Mouse (Mus musculus): Measurements from ENCODE around the gene Dcbld2. TPM values are rescaled to one million over a fixed set of nuclear protein-coding genes. Genes with fewer than 3 reads are reported as not detected.

Gene Dcbld2
- 16.1 and 18.5 TPM in 2 replicates for polyA plus RNA-seq (2016; fragmentation: Nextera tagmentation; extraction: Ambion mirVana)

- Histone ChIP-seq H3K4me2 (peak within 1 kb of the TSS; percentile 84), H3K27ac (ENCODE audit: poor library complexity, severe bottlenecking) (peak within 1 kb of the TSS; percentile 92), H3K9me3 (replicated peaks) (no peaks in the 10 kb centered on the region), H3K4me1 (replicated peaks) (peaks cover 20% of the 10 kb centered on the region), H3K4me3 (peak within 1 kb of the TSS; percentile 97), H3K9ac (peak within 1 kb of the TSS; percentile 96), H3K36me3 (no peaks in the 10 kb centered on the region), H3K27me3 (replicated peaks) (no peaks in the 10 kb centered on the region)
- peak; percentile 99 for ATAC-seq (ENCODE audit: insufficient number of reproducible peaks, low FRiP score)
- WGBS = under 1% methylated on average over 32 of the region's 32 CpGs
Observed at GRCm38 (mm10) chr16:58408062-58408486, at the start of gene Dcbld2. Gene Dcbld2, plus strand, starts transcription at chr16:58408443.

GRCm38 (mm10) chr16:58377170-58377569, 31.1 kb upstream of the Dcbld2 start:
- ATAC-seq (ENCODE audit: insufficient number of reproducible peaks, low FRiP score) = no peak
- Histone ChIP-seq H3K9me3 (replicated peaks) (no peaks in the 10 kb centered on the region), H3K4me3 (no peak overlapping the region), H3K4me1 (replicated peaks) (no peaks in the 10 kb centered on the region), H3K27me3 (replicated peaks) (no peaks in the 10 kb centered on the region), H3K4me2 (no peak overlapping the region), H3K27ac (ENCODE audit: poor library complexity, severe bottlenecking) (no peak overlapping the region), H3K9ac (no peak overlapping the region), H3K36me3 (no peaks in the 10 kb centered on the region)
- 54% methylated on average over 1 of the region's 1 CpGs for WGBS

DNA sequence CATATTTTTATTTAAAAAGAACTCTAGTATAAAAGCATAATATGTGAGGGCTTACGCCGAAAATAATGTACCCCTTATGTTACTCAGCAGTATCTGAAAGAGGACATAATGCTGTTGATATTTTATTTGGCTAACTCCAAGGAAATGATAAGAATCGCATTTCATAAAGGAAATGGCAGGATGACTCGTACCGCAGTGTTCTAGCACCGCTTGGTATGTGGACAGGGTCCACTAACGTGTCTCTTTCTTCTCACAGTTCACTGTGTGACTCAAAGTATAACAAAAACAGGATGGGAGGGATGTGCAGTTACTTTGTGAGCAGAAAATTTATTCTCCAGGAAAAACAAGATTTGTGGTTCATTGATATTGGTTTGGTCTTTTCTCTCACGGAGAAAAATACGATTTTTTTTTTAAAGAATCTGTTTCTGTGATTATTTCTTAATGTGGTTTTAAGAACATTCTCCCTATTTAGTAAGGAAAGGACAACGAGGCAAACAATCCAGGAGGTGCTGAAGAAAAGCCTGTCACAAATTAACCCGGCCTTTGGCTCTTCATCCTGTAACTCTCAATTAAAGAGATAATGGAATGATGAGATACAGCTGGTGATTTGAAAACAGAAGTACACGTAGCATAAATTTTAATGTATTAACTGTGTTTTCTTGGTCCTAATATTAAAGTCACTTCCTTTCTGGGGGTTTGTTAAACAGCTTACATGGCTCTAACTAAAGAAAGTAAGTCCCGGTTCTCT, 30.3 kb upstream of the Dcbld2 start:
- Histone ChIP-seq H3K27ac (ENCODE audit: poor library complexity, severe bottlenecking) (no peak overlapping the region), H3K9me3 (replicated peaks) (no peaks in the 10 kb centered on the region), H3K36me3 (no peaks in the 10 kb centered on the region), H3K27me3 (replicated peaks) (no peaks in the 10 kb centered on the region), H3K9ac (no peak overlapping the region), H3K4me2 (no peak overlapping the region), H3K4me1 (replicated peaks) (no peaks in the 10 kb centered on the region), H3K4me3 (no peak overlapping the region)
- no peak for ATAC-seq (ENCODE audit: insufficient number of reproducible peaks, low FRiP score)
- WGBS = 56% methylated on average over 13 of the region's 13 CpGs

DNA sequence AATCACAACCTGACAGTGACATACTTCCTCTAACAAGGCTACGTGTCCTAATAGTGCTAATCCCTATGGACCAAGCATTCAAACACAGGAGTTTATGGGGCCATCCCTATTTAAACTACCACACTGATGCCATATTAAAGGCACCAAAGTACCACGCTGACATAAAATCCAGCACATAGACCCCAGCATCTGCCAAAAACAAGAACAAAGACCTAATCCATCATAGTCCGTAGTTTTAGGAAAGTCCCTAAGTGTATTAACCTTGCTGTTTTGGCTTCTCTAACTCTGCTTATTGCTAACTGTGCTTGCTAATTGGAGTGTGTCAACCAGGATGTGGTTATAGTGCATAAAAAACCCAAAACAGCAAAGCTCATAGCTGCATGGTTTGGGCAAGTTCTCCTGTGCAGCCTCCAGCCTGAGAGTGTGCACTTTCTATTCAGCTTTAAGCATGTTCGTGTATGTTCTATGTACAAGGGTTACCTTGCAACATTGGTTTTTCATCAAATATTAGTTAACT, 21.9 kb upstream of the Dcbld2 start:
- no peak overlapping the region for H3K9ac ChIP-seq
- whole genome bisulfite sequencing = 81% methylated on average over 4 of the region's 4 CpGs
- H3K4me1 ChIP-seq (replicated peaks) = 0 out of 2 replicates have a peak, but pooled peaks cover 2% of the 10 kb centered on the region
- no peak overlapping the region for H3K27ac ChIP-seq (ENCODE audit: poor library complexity, severe bottlenecking)
- ATAC-seq (ENCODE audit: insufficient number of reproducible peaks, low FRiP score) = no peak
- H3K27me3 ChIP-seq (replicated peaks) = no peaks in the 10 kb centered on the region
- H3K9me3 ChIP-seq (replicated peaks) = no peaks in the 10 kb centered on the region
- H3K4me2 ChIP-seq = no peak overlapping the region
- H3K36me3 ChIP-seq = no peaks in the 10 kb centered on the region
- H3K4me3 ChIP-seq = no peak overlapping the region

DNA sequence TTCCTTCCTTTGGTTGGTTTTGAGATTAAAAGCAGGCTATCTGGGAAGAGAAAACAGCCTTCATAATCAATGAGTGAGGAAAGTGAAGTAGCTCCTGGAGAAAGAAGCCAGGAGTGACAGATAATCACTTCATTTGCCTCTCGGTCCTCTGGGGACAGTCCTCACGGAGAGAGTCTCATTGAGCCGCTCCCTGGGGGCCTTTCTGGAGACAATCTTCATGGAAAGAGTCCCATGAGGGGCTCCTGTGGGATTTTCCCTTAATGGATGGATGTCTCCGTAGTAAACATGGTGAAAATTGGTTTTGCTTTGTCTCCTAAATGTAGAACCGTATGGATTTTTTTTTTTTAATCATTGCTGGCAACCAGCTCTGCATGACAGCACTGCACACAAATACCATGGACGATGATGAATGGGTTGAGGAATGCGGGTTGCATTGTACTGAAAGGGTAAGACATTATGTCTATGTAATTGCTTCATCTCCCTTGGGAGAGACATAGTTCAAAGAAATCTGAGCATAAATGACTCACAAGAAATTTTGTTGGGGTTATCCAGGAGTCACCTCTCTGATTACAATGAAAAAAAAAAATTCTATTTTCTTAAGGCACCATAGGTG, 19.0 kb upstream of the Dcbld2 start:
- ATAC-seq (ENCODE audit: insufficient number of reproducible peaks, low FRiP score) = no peak
- H3K9ac ChIP-seq = no peak overlapping the region
- no peak overlapping the region for H3K4me2 ChIP-seq
- no peaks in the 10 kb centered on the region for H3K27me3 ChIP-seq (replicated peaks)
- H3K27ac ChIP-seq (ENCODE audit: poor library complexity, severe bottlenecking) = no peak overlapping the region
- 0 out of 2 replicates have a peak, but pooled peaks cover 6% of the 10 kb centered on the region for H3K4me1 ChIP-seq (replicated peaks)
- H3K9me3 ChIP-seq (replicated peaks) = no peaks in the 10 kb centered on the region
- H3K4me3 ChIP-seq = no peak overlapping the region
- WGBS = 40% methylated on average over 7 of the region's 7 CpGs
- H3K36me3 ChIP-seq = no peaks in the 10 kb centered on the region

GRCm38 (mm10) chr16:58393036-58393435, 15.2 kb upstream of the Dcbld2 start:
- no peak for ATAC-seq (ENCODE audit: insufficient number of reproducible peaks, low FRiP score)
- 47% methylated on average over 3 of the region's 3 CpGs for WGBS
- no peaks in the 10 kb centered on the region for H3K27me3 ChIP-seq (replicated peaks)

GRCm38 (mm10) chr16:58394156-58394555, 14.1 kb upstream of the Dcbld2 start:
- Histone ChIP-seq H3K4me2 (no peak overlapping the region), H3K27me3 (replicated peaks) (no peaks in the 10 kb centered on the region), H3K4me1 (replicated peaks) (0 out of 2 replicates have a peak, but pooled peaks cover 5% of the 10 kb centered on the region), H3K9ac (no peak overlapping the region), H3K4me3 (no peak overlapping the region), H3K36me3 (no peaks in the 10 kb centered on the region), H3K9me3 (replicated peaks) (no peaks in the 10 kb centered on the region), H3K27ac (ENCODE audit: poor library complexity, severe bottlenecking) (no peak overlapping the region)
- no peak for ATAC-seq (ENCODE audit: insufficient number of reproducible peaks, low FRiP score)
- 65% methylated on average over 5 of the region's 5 CpGs for WGBS

More at GRCm38 (mm10) chr16:58393036-58393435, 15.2 kb upstream of the Dcbld2 start:
- Histone ChIP-seq H3K4me2 (no peak overlapping the region), H3K4me1 (replicated peaks) (0 out of 2 replicates have a peak, but pooled peaks cover 6% of the 10 kb centered on the region), H3K9me3 (replicated peaks) (no peaks in the 10 kb centered on the region), H3K4me3 (no peak overlapping the region), H3K36me3 (no peaks in the 10 kb centered on the region), H3K27ac (ENCODE audit: poor library complexity, severe bottlenecking) (no peak overlapping the region), H3K9ac (no peak overlapping the region)

GRCm38 (mm10) chr16:58398604-58399003, 9.6 kb upstream of the Dcbld2 start:
- Histone ChIP-seq H3K4me1 (replicated peaks) (no peaks in the 10 kb centered on the region), H3K27ac (ENCODE audit: poor library complexity, severe bottlenecking) (no peak overlapping the region), H3K4me2 (no peak overlapping the region), H3K9ac (no peak overlapping the region), H3K9me3 (replicated peaks) (no peaks in the 10 kb centered on the region), H3K36me3 (no peaks in the 10 kb centered on the region), H3K27me3 (replicated peaks) (no peaks in the 10 kb centered on the region), H3K4me3 (no peak overlapping the region)
- WGBS = 67% methylated on average over 3 of the region's 3 CpGs
- ATAC-seq (ENCODE audit: insufficient number of reproducible peaks, low FRiP score) = no peak

DNA sequence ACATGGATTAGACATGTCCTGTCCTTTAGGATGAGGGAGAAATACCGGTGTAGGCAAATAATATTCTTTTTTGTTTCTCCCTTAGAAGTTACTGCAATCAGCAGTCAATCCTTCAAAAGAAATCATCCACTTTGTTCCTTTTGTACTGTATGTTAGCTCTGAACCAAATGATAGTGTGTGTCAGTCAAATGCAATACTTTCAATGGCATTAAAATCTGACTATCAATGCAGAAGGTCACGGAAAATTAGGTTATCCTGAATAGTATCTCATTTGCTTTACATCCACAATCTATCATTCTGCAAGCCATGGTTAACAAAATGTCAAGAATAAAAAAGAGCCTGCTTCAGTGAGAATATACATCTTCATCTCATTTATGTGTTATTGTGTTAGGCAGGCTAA, 7.2 kb upstream of the Dcbld2 start:
- Histone ChIP-seq H3K27ac (ENCODE audit: poor library complexity, severe bottlenecking) (no peak overlapping the region), H3K4me2 (no peak overlapping the region), H3K4me1 (replicated peaks) (no peaks in the 10 kb centered on the region), H3K4me3 (no peak overlapping the region), H3K36me3 (no peaks in the 10 kb centered on the region), H3K27me3 (replicated peaks) (no peaks in the 10 kb centered on the region), H3K9ac (no peak overlapping the region), H3K9me3 (replicated peaks) (no peaks in the 10 kb centered on the region)
- no peak for ATAC-seq (ENCODE audit: insufficient number of reproducible peaks, low FRiP score)
- 84% methylated on average over 2 of the region's 2 CpGs for WGBS

DNA sequence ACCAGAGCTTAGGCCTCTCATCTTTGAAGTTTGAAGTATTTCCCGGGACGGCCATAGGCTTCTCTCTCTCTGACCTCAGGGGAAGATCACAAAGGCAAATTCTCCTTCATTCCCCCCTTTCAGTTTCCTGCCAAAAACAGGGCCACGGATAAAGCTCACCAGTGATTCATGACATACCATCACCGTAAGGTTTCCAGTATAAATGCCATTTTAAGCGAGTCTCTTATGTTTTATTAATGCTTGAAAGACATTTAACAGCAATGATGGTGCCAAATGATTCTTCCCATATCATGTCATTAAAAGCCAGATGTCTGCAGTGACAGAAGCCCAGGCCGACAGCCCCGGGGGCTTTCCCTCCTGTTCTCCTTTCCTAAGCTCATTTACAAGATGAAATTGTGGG, 3.6 kb upstream of the Dcbld2 start:
- H3K9ac ChIP-seq = no peak overlapping the region
- no peak overlapping the region for H3K27ac ChIP-seq (ENCODE audit: poor library complexity, severe bottlenecking)
- no peak for ATAC-seq (ENCODE audit: insufficient number of reproducible peaks, low FRiP score)
- H3K27me3 ChIP-seq (replicated peaks) = no peaks in the 10 kb centered on the region
- H3K4me2 ChIP-seq = no peak overlapping the region
- H3K4me3 ChIP-seq = no peak overlapping the region
- no peaks in the 10 kb centered on the region for H3K36me3 ChIP-seq
- H3K9me3 ChIP-seq (replicated peaks) = no peaks in the 10 kb centered on the region
- H3K4me1 ChIP-seq (replicated peaks) = peaks cover 4% of the 10 kb centered on the region
- 66% methylated on average over 7 of the region's 7 CpGs for WGBS

DNA sequence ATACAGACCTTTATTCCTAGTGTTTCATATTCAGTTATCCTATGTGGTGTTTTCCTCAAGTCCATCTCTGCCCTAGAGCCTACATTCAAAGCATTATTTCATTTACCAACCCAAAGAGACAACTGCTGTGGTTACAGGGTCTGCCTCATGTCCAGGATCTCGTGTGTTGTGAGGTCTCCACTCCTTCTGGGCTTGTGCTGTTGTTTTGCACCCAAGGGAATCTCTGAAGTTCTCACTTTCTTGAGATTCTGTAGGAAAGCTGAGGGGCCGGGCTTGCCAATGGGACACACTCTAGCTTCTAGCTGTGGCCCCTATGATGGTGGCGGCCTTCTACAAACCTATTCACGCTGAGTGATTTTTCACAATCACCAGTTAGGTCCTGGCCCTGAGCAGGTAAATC, 3.0 kb upstream of the Dcbld2 start:
- no peak for ATAC-seq (ENCODE audit: insufficient number of reproducible peaks, low FRiP score)
- H3K36me3 ChIP-seq = no peaks in the 10 kb centered on the region
- no peak overlapping the region for H3K4me2 ChIP-seq
- no peak overlapping the region for H3K9ac ChIP-seq
- peaks cover 7% of the 10 kb centered on the region for H3K4me1 ChIP-seq (replicated peaks)
- no peak overlapping the region for H3K27ac ChIP-seq (ENCODE audit: poor library complexity, severe bottlenecking)
- no peaks in the 10 kb centered on the region for H3K9me3 ChIP-seq (replicated peaks)
- no peaks in the 10 kb centered on the region for H3K27me3 ChIP-seq (replicated peaks)
- 82% methylated on average over 4 of the region's 4 CpGs for WGBS
- H3K4me3 ChIP-seq = no peak overlapping the region

Data from heart, embryonic 12.5 days (tissue).